Mouse (Mus musculus) gastrocnemius, postnatal 10 days (tissue): Measurements from ENCODE around the gene Wdr12. TPM values are rescaled to one million over a fixed set of nuclear protein-coding genes. Genes with fewer than 3 reads are reported as not detected.

Source experiments
- total RNA-seq, 2 experiments: library from RNA; stranded (reverse); gene quantifications; 2 replicates each; pipeline ENCODE4 v1.2.3; 2021

Gene Wdr12
- total RNA-seq, 2 experiments from 2014 or later, result 13.4 to 14.2 TPM

Other genes with a start within 250 kb of the Wdr12 start
- 1 to 10 TPM; 7.9 to 8.8 TPM for gene Fam117b, start 185.6 kb downstream of the Wdr12 start, total RNA-seq
- under 1 TPM; 0.35 to 0.72 TPM for gene Ica1l, start 55.5 kb downstream of the Wdr12 start, total RNA-seq
- 10 to 100 TPM in 1 of 2 experiments, 1 to 10 TPM in 1; 7.7 to 11.6 TPM for gene Carf, start 398 bp downstream of the Wdr12 start, total RNA-seq
- gene Nbeal1, start 82.0 kb upstream of the Wdr12 start, total RNA-seq, result 10 to 100 TPM; 22.4 to 32.3 TPM
- 10 to 100 TPM; 12.5 to 18.5 TPM for gene Cyp20a1, start 244.7 kb upstream of the Wdr12 start, total RNA-seq